Mouse (Mus musculus) granulocyte monocyte progenitor cell, adult 5-6 weeks (primary cell): ENCODE measurements at regions not wholly inside any gene's neighbourhood (a gene's known extent, or its start where the extent isn't known, plus 50 kb on each side); places are given as distances from the start of the nearest gene placed in this dataset.
A peak's percentile ranks its signal among the peaks of the same experiment; 100 is the strongest.

Experiments used
- ATAC-seq: replicated peaks from 2 replicates; pipeline ENCODE4 v1.8.0; 2016; ENCODE audit warnings: mild to moderate bottlenecking, moderate TSS enrichment, inconsistent platforms; ENCODE audit not compliant: poor library complexity, severe bottlenecking

GRCm38 (mm10) chr10:21824418-21825025 is 57.5 kb upstream of the Sgk1 start:
- no peak for ATAC-seq

GRCm38 (mm10) chr10:21826793-21827504 is 55.0 kb upstream of the Sgk1 start:
- peak; percentile 72 for ATAC-seq

GRCm38 (mm10) chr10:21827505-21827844 is 54.5 kb upstream of the Sgk1 start:
- peak; percentile 71 for ATAC-seq

- ATAC-seq = no peak
Observed at GRCm38 (mm10) chr10:21828432-21829061, 53.4 kb upstream of the Sgk1 start.

GRCm38 (mm10) chr10:21829062-21829731 is 52.8 kb upstream of the Sgk1 start:
- no peak for ATAC-seq

GRCm38 (mm10) chr10:21831002-21831696 is 50.8 kb upstream of the Sgk1 start:
- ATAC-seq = no peak
